ENCODE assay signal across 8 mouse cellular contexts in genomic region chr11:120624680-120625111, GRCm38 (mm10). TPM values are rescaled to one million over a fixed set of nuclear protein-coding genes. Genes with fewer than 3 reads are reported as not detected.
DNase-seq lines count a peak whose midpoint lies in the region; ATAC-seq and TF ChIP-seq lines count a peak whose summit lies in the region.

No protein-coding gene starts in this region.

- peaks cover 46% of the 10 kb centered on the region for H3K79me2 ChIP-seq in myocyte (ENCODE audit: control insufficient read depth, insufficient read depth)

- peak overlapping the region; percentile 95 for H3K27ac ChIP-seq in bone marrow, adult 2 months (ENCODE audit: control insufficient read depth, insufficient read depth, low read depth, low read length, poor library complexity)
- H3K27ac ChIP-seq in embryonic facial prominence, embryonic 15.5 days (replicated peaks): peak overlapping the region; percentile 80
- H3K27ac ChIP-seq in kidney, embryonic 14.5 days (ENCODE audit: low read depth, low read length): peak overlapping the region; percentile 73; the same call in 1 of the 2 replicates
- peak overlapping the region; percentile 81 for H3K27ac ChIP-seq in stomach, embryonic 14.5 days (ENCODE audit: low read length)

- TF ChIP-seq POLR2A in bone marrow, adult 2 months (IDR thresholded peaks at IDR 0.05; ENCODE audit: borderline replicate concordance, control insufficient read depth, low read depth, low read length): peak; percentile 88; the same call in 1 of the 2 replicates
- TF ChIP-seq POLR2A in myocyte (IDR thresholded peaks at IDR 0.05; ENCODE audit: insufficient read length, low read depth): peak; percentile 69

- no peaks in the 10 kb centered on the region for H3K9me3 ChIP-seq in embryonic facial prominence, embryonic 15.5 days (replicated peaks)
- H3K9me3 ChIP-seq in kidney, embryonic 14.5 days (ENCODE audit: control insufficient read depth, low read length): no peaks in the 10 kb centered on the region
- no peaks in the 10 kb centered on the region for H3K9me3 ChIP-seq in stomach, embryonic 14.5 days (ENCODE audit: control insufficient read depth, low read depth, low read length)

- peaks cover 10% of the 10 kb centered on the region for H3K4me1 ChIP-seq in bone marrow, adult 2 months (ENCODE audit: control insufficient read depth, insufficient read depth, low read length)
- peaks cover 25% of the 10 kb centered on the region for H3K4me1 ChIP-seq in embryonic facial prominence, embryonic 15.5 days
- H3K4me1 ChIP-seq in kidney, embryonic 14.5 days (ENCODE audit: control insufficient read depth, insufficient read depth, low read length): peaks cover 14% of the 10 kb centered on the region
- H3K4me1 ChIP-seq in stomach, embryonic 14.5 days (ENCODE audit: control insufficient read depth, insufficient read depth, low read length): peaks cover 11% of the 10 kb centered on the region

- under 1% methylated on average over 53 of the region's 53 CpGs for WGBS in bone marrow, adult 2 months
- WGBS in embryonic facial prominence, embryonic 15.5 days: 1% methylated on average over 53 of the region's 53 CpGs
- under 1% methylated on average over 47 of the region's 53 CpGs for WGBS in kidney, embryonic 14.5 days
- 0% methylated on average over 53 of the region's 53 CpGs for WGBS in stomach, embryonic 14.5 days

- H3K4me2 ChIP-seq in embryonic facial prominence, embryonic 15.5 days (replicated peaks): peak overlapping the region; percentile 100
- peak overlapping the region; percentile 94 for H3K4me2 ChIP-seq in kidney, embryonic 14.5 days (replicated peaks; ENCODE audit: low read depth, low read length)
- H3K4me2 ChIP-seq in myocyte (ENCODE audit: low read depth): peak overlapping the region; percentile 95
- peak overlapping the region; percentile 92 for H3K4me2 ChIP-seq in stomach, embryonic 14.5 days (replicated peaks; ENCODE audit: low read depth, low read length)

- H3K36me3 ChIP-seq in embryonic facial prominence, embryonic 15.5 days: peaks cover 57% of the 10 kb centered on the region
- H3K36me3 ChIP-seq in kidney, embryonic 14.5 days (ENCODE audit: control insufficient read depth, insufficient read depth, low read length): peaks cover 60% of the 10 kb centered on the region
- H3K36me3 ChIP-seq in myocyte (ENCODE audit: control insufficient read depth, insufficient read depth): peaks cover 27% of the 10 kb centered on the region
- peaks cover 40% of the 10 kb centered on the region for H3K36me3 ChIP-seq in stomach, embryonic 14.5 days (ENCODE audit: control insufficient read depth, insufficient read depth, low read length)

- no peaks in the 10 kb centered on the region for H3K27me3 ChIP-seq in embryonic facial prominence, embryonic 15.5 days
- no peaks in the 10 kb centered on the region for H3K27me3 ChIP-seq in kidney, embryonic 14.5 days (ENCODE audit: control insufficient read depth, insufficient read depth, low read length)
- H3K27me3 ChIP-seq in myocyte (ENCODE audit: control insufficient read depth, insufficient read depth, insufficient read length): no peaks in the 10 kb centered on the region
- no peaks in the 10 kb centered on the region for H3K27me3 ChIP-seq in stomach, embryonic 14.5 days (ENCODE audit: control insufficient read depth, insufficient read depth, low read length)

- peak overlapping the region; percentile 85 for H3K4me3 ChIP-seq in bone marrow, adult 2 months (replicated peaks; ENCODE audit: control insufficient read depth, low read depth, low read length)
- peak overlapping the region; percentile 100 for H3K4me3 ChIP-seq in embryonic facial prominence, embryonic 15.5 days (replicated peaks)
- peak overlapping the region; percentile 97 for H3K4me3 ChIP-seq in kidney, embryonic 14.5 days (ENCODE audit: low read length)
- peak overlapping the region; percentile 41 for H3K4me3 ChIP-seq in myocyte
- peak overlapping the region; percentile 96 for H3K4me3 ChIP-seq in stomach, embryonic 14.5 days (ENCODE audit: low read depth, low read length)

- DNase-seq in B cell, adult 2 months: peak; percentile 84 to 86
- DNase-seq in heart, adult 9 months (ENCODE audit: low spot score in 2 of 2): peak; percentile 84
- DNase-seq in liver: peak; percentile 89

- ATAC-seq in embryonic facial prominence, embryonic 15.5 days (ENCODE audit: insufficient number of reproducible peaks, low FRiP score, low TSS enrichment, low read depth): peak; percentile 81
- peak; percentile 73 for ATAC-seq in kidney, embryonic 14.5 days (ENCODE audit: low FRiP score, low TSS enrichment)
- ATAC-seq in stomach, embryonic 14.5 days (ENCODE audit: insufficient number of reproducible peaks, insufficient read depth, low FRiP score, low read depth): peak; percentile 83

- peak overlapping the region; percentile 29 for H3ac ChIP-seq in myocyte (ENCODE audit: control insufficient read depth, insufficient read length)

- H3K9ac ChIP-seq in embryonic facial prominence, embryonic 15.5 days: peak overlapping the region; percentile 87
- H3K9ac ChIP-seq in kidney, embryonic 14.5 days (ENCODE audit: low read depth, low read length): peak overlapping the region; percentile 79
- H3K9ac ChIP-seq in stomach, embryonic 14.5 days (replicated peaks; ENCODE audit: low read depth, low read length): peak overlapping the region; percentile 58

- no peak for TF ChIP-seq CTCF in bone marrow, adult 2 months (IDR thresholded peaks at IDR 0.05; ENCODE audit: control insufficient read depth, insufficient read depth, low read length)

TF ChIP-seq in myocyte, 11 proteins besides CTCF, POLR2A, EP300 and RAD21:
- TF ChIP-seq TCF3 (IDR thresholded peaks at IDR 0.05; ENCODE audit: insufficient read length, low read depth) (no peak), E2F4 (IDR thresholded peaks at IDR 0.05; ENCODE audit: insufficient read depth) (no peak), POLR2AphosphoS2 (IDR thresholded peaks at IDR 0.05; ENCODE audit: insufficient read length, low read depth) (peak; percentile 95), USF1 (IDR thresholded peaks at IDR 0.05; ENCODE audit: low read depth) (no peak)

RNA-seq across cellular contexts. Expression of gene Sirt7, which starts 0.3 kb away (rescaled TPM):
- polyA plus RNA-seq in bone marrow, adult 2 months (2011; ENCODE audit: insufficient read depth, insufficient read length, low replicate concordance, missing spikeins): 67.9 and 138 TPM in 2 replicates
- 34.7 and 35.0 TPM in 2 replicates for polyA plus RNA-seq in embryonic facial prominence, embryonic 15.5 days (2015; fragmentation: Nextera tagmentation; extraction: Ambion mirVana)
- 23.8 and 28.6 TPM in 2 replicates for polyA plus RNA-seq in kidney, embryonic 14.5 days (2014; fragmentation: Nextera tagmentation; extraction: Ambion mirVana)
- polyA plus RNA-seq in myocyte (2012; fragmentation: generic; extraction: Trizol): 29.9 TPM
- 31.1 and 36.1 TPM in 2 replicates for polyA plus RNA-seq in stomach, embryonic 14.5 days (2014; fragmentation: Nextera tagmentation; extraction: Ambion mirVana)

RNA-seq across cellular contexts. Expression of gene Pcyt2, which starts 7.0 kb away (rescaled TPM):
- polyA plus RNA-seq in bone marrow, adult 2 months (2011; ENCODE audit: insufficient read depth, insufficient read length, low replicate concordance, missing spikeins): 45.4 and 46.8 TPM in 2 replicates
- polyA plus RNA-seq in embryonic facial prominence, embryonic 15.5 days (2015; fragmentation: Nextera tagmentation; extraction: Ambion mirVana): 141 TPM in 2 replicates
- polyA plus RNA-seq in kidney, embryonic 14.5 days (2014; fragmentation: Nextera tagmentation; extraction: Ambion mirVana): 82.7 and 83.5 TPM in 2 replicates
- 117 TPM for polyA plus RNA-seq in myocyte (2012; fragmentation: generic; extraction: Trizol)
- polyA plus RNA-seq in stomach, embryonic 14.5 days (2014; fragmentation: Nextera tagmentation; extraction: Ambion mirVana): 119 and 135 TPM in 2 replicates

RNA-seq across cellular contexts. Expression of gene Mafg, which starts 8.7 kb away (rescaled TPM):
- polyA plus RNA-seq in bone marrow, adult 2 months (2011; ENCODE audit: insufficient read depth, insufficient read length, low replicate concordance, missing spikeins): 61.7 and 86.9 TPM in 2 replicates
- polyA plus RNA-seq in embryonic facial prominence, embryonic 15.5 days (2015; fragmentation: Nextera tagmentation; extraction: Ambion mirVana): 36.4 and 38.7 TPM in 2 replicates
- polyA plus RNA-seq in kidney, embryonic 14.5 days (2014; fragmentation: Nextera tagmentation; extraction: Ambion mirVana): 26.9 and 27.9 TPM in 2 replicates
- polyA plus RNA-seq in myocyte (2012; fragmentation: generic; extraction: Trizol): 43.1 TPM
- polyA plus RNA-seq in stomach, embryonic 14.5 days (2014; fragmentation: Nextera tagmentation; extraction: Ambion mirVana): 21.2 and 25.0 TPM in 2 replicates

RNA-seq across cellular contexts. Expression of gene Npb, which starts 16.4 kb away (rescaled TPM):
- 3.8 TPM in 1 of 2 replicates, not detected in the other for polyA plus RNA-seq in bone marrow, adult 2 months (2011; ENCODE audit: insufficient read depth, insufficient read length, low replicate concordance, missing spikeins)
- polyA plus RNA-seq in embryonic facial prominence, embryonic 15.5 days (2015; fragmentation: Nextera tagmentation; extraction: Ambion mirVana): 1.8 and 1.9 TPM in 2 replicates
- 14.8 and 19.5 TPM in 2 replicates for polyA plus RNA-seq in kidney, embryonic 14.5 days (2014; fragmentation: Nextera tagmentation; extraction: Ambion mirVana)
- 0.32 TPM for polyA plus RNA-seq in myocyte (2012; fragmentation: generic; extraction: Trizol)
- 13.0 and 13.7 TPM in 2 replicates for polyA plus RNA-seq in stomach, embryonic 14.5 days (2014; fragmentation: Nextera tagmentation; extraction: Ambion mirVana)

RNA-seq across cellular contexts. Expression of gene Pycr1, which starts 18.9 kb away (rescaled TPM):
- polyA plus RNA-seq in bone marrow, adult 2 months (2011; ENCODE audit: insufficient read depth, insufficient read length, low replicate concordance, missing spikeins): 2.3 TPM in 1 of 2 replicates, not detected in the other
- 53.8 and 54.5 TPM in 2 replicates for polyA plus RNA-seq in embryonic facial prominence, embryonic 15.5 days (2015; fragmentation: Nextera tagmentation; extraction: Ambion mirVana)
- 19.9 and 21.8 TPM in 2 replicates for polyA plus RNA-seq in kidney, embryonic 14.5 days (2014; fragmentation: Nextera tagmentation; extraction: Ambion mirVana)
- 56.9 TPM for polyA plus RNA-seq in myocyte (2012; fragmentation: generic; extraction: Trizol)
- polyA plus RNA-seq in stomach, embryonic 14.5 days (2014; fragmentation: Nextera tagmentation; extraction: Ambion mirVana): 28.1 and 28.6 TPM in 2 replicates

Comparison
In these comparisons a context has a peak if more than half of its experiments do, and no peak if none do; other contexts are left out.
1. Peak in every context shown above with its lines: DNase-seq, ATAC-seq, H3K4me3 ChIP-seq and H3K27ac ChIP-seq.
2. H3K4me3 ChIP-seq: peak in every context shown above with its lines; median percentile 100 in embryonic facial prominence, embryonic 15.5 days; 97 in kidney, embryonic 14.5 days; 96 in stomach, embryonic 14.5 days; 85 in bone marrow, adult 2 months; 41 in myocyte.